13 mouse cellular contexts compared by ENCODE assay signal in the genomic region with DNA sequence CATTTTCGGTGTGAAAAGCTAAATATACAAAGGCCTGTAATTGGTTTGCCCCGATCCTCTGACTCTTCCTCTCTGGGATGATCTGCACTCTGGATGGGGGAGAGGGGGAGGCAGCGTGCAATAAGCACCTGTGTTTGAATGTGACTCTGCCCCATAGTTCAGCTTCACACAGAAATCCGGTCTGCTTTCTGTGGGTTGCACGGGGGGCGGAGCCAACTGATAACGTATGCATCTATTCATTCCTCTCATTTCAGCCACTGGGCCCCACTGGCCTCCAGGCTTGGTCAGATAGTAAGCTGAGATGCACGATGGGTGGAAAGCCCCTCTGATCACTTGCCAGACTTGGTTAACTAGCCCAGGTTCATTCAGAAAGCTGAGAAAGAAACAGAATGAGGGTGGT.
DNase-seq lines count a peak whose midpoint lies in the region; ATAC-seq lines count a peak whose summit lies in the region.
"Had no signal": no experiment of that assay in that cellular context is flagged by ENCODE, and none has a peak within 500 bp of the region (broad histone marks: within the 10 kb centered on the region; RNA-seq: fewer than 3 reads in every experiment).

No protein-coding gene starts in this region.

- no peak for ATAC-seq in hindbrain, embryonic 11.5 days (ENCODE audit: low FRiP score)
- ATAC-seq in hindbrain, embryonic 14.5 days (ENCODE audit: low FRiP score), result no peak
- no peak for ATAC-seq in forebrain, embryonic 13.5 days
- ATAC-seq in kidney, embryonic 16.5 days (ENCODE audit: low FRiP score, low TSS enrichment), result no peak

- H3K36me3 ChIP-seq in hindbrain, embryonic 11.5 days (ENCODE audit: control insufficient read depth, insufficient read depth, low read length), result no peaks in the 10 kb centered on the region
- H3K36me3 ChIP-seq in hindbrain, embryonic 14.5 days (replicated peaks; ENCODE audit: control insufficient read depth, insufficient read depth), result no peaks in the 10 kb centered on the region
- H3K36me3 ChIP-seq in forebrain, embryonic 13.5 days (ENCODE audit: poor library complexity, severe bottlenecking), result no peaks in the 10 kb centered on the region
- no peaks in the 10 kb centered on the region for H3K36me3 ChIP-seq in kidney, embryonic 16.5 days (ENCODE audit: insufficient read depth, low read length)
- H3K36me3 ChIP-seq: hindbrain, embryonic 13.5 days; lung, embryonic 15.5 days had no signal

- intact Hi-C loops in left cerebral cortex, postnatal 14 days (cut with DNase I), result no loop called here

- H3K9me3 ChIP-seq in hindbrain, embryonic 11.5 days (ENCODE audit: control insufficient read depth, low read length), result no peaks in the 10 kb centered on the region
- no peaks in the 10 kb centered on the region for H3K9me3 ChIP-seq in hindbrain, embryonic 14.5 days (ENCODE audit: control insufficient read depth, low read length)
- H3K9me3 ChIP-seq in forebrain, embryonic 13.5 days (replicated peaks), result no peaks in the 10 kb centered on the region
- no peaks in the 10 kb centered on the region for H3K9me3 ChIP-seq in kidney, embryonic 16.5 days (ENCODE audit: low read length)
- H3K9me3 ChIP-seq: hindbrain, embryonic 13.5 days; lung, embryonic 15.5 days had no signal

- H3K9ac ChIP-seq in hindbrain, embryonic 11.5 days (ENCODE audit: low read depth, low read length), result no peak overlapping the region
- no peak overlapping the region for H3K9ac ChIP-seq in hindbrain, embryonic 14.5 days
- peak overlapping the region; percentile 26 for H3K9ac ChIP-seq in forebrain, embryonic 13.5 days
- H3K9ac ChIP-seq in kidney, embryonic 16.5 days (replicated peaks; ENCODE audit: low read length), result no peak overlapping the region
- H3K9ac ChIP-seq: hindbrain, embryonic 13.5 days; lung, embryonic 15.5 days had no signal

- no peaks in the 10 kb centered on the region for H3K4me1 ChIP-seq in hindbrain, embryonic 11.5 days (replicated peaks; ENCODE audit: control insufficient read depth, insufficient read depth, low read length)
- H3K4me1 ChIP-seq in hindbrain, embryonic 14.5 days (replicated peaks; ENCODE audit: control insufficient read depth, insufficient read depth, low read length), result peaks cover 4% of the 10 kb centered on the region; the same call in 1 of the 2 replicates
- peaks cover 29% of the 10 kb centered on the region for H3K4me1 ChIP-seq in forebrain, embryonic 13.5 days
- peaks cover 3% of the 10 kb centered on the region; the same call in 1 of the 2 replicates for H3K4me1 ChIP-seq in kidney, embryonic 16.5 days (ENCODE audit: insufficient read depth, low read length)

- DNase-seq in hindbrain, embryonic 11.5 days (ENCODE audit: low spot score), result peak; percentile 53
- DNase-seq in hindbrain, embryonic 14.5 days (ENCODE audit: low spot score), result no peak
- peak; percentile 39 for DNase-seq in T-cell, adult 2 months (ENCODE audit: low spot score)
- DNase-seq in thymus, adult 18-20 months, result peak; percentile 65 to 79
- DNase-seq in layer of hippocampus, adult 11-12 months (ENCODE audit: low spot score), result no peak
- DNase-seq in left cerebral cortex, postnatal 14 days (ENCODE audit: low spot score in 2 of 2), result no peak
- DNase-seq: cerebellum, postnatal 36 days had no signal

- no peak overlapping the region for H3K4me3 ChIP-seq in hindbrain, embryonic 11.5 days (ENCODE audit: low read depth, low read length)
- H3K4me3 ChIP-seq in hindbrain, embryonic 14.5 days (replicated peaks; ENCODE audit: low read length), result no peak overlapping the region
- no peak overlapping the region for H3K4me3 ChIP-seq in forebrain, embryonic 13.5 days
- H3K4me3 ChIP-seq in kidney, embryonic 16.5 days (ENCODE audit: low read length), result no peak overlapping the region
- H3K4me3 ChIP-seq: gastrocnemius, adult 2 months; hindbrain, embryonic 13.5 days; left cerebral cortex, adult 2 months; lung, embryonic 15.5 days had no signal

- no peak overlapping the region for H3K4me2 ChIP-seq in hindbrain, embryonic 11.5 days (replicated peaks; ENCODE audit: low read depth, low read length)
- no peak overlapping the region for H3K4me2 ChIP-seq in hindbrain, embryonic 14.5 days (replicated peaks)
- H3K4me2 ChIP-seq in forebrain, embryonic 13.5 days, result peak overlapping the region; percentile 26
- H3K4me2 ChIP-seq in kidney, embryonic 16.5 days (replicated peaks; ENCODE audit: low read depth, low read length), result no peak overlapping the region
- H3K4me2 ChIP-seq: hindbrain, embryonic 13.5 days; lung, embryonic 15.5 days had no signal

- H3K27ac ChIP-seq in hindbrain, embryonic 11.5 days (ENCODE audit: low read depth, low read length), result no peak overlapping the region
- no peak overlapping the region for H3K27ac ChIP-seq in hindbrain, embryonic 14.5 days
- no peak overlapping the region for H3K27ac ChIP-seq in forebrain, embryonic 13.5 days
- no peak overlapping the region for H3K27ac ChIP-seq in kidney, embryonic 16.5 days (ENCODE audit: low read length)
- H3K27ac ChIP-seq: gastrocnemius, adult 2 months; hindbrain, embryonic 13.5 days; left cerebral cortex, adult 2 months had no signal

- 44% methylated on average over 8 of the region's 8 CpGs for WGBS in hindbrain, embryonic 11.5 days
- WGBS in hindbrain, embryonic 14.5 days, result 38% methylated on average over 8 of the region's 8 CpGs
- WGBS in forebrain, embryonic 13.5 days, result 20% methylated on average over 8 of the region's 8 CpGs
- 32% methylated on average over 8 of the region's 8 CpGs for WGBS in kidney, embryonic 16.5 days

- no peaks in the 10 kb centered on the region for H3K27me3 ChIP-seq in hindbrain, embryonic 11.5 days (ENCODE audit: control insufficient read depth, insufficient read depth, low read length)
- H3K27me3 ChIP-seq in hindbrain, embryonic 14.5 days (ENCODE audit: control insufficient read depth, insufficient read depth, low read length), result no peaks in the 10 kb centered on the region
- 0 out of 2 replicates have a peak, but pooled peaks cover 3% of the 10 kb centered on the region for H3K27me3 ChIP-seq in forebrain, embryonic 13.5 days
- no peaks in the 10 kb centered on the region for H3K27me3 ChIP-seq in kidney, embryonic 16.5 days (ENCODE audit: insufficient read depth, low read length)
- H3K27me3 ChIP-seq: hindbrain, embryonic 13.5 days; lung, embryonic 15.5 days had no signal

Comparison
In these comparisons a context has a peak if more than half of its experiments do, and no peak if none do; other contexts are left out.
1. DNase-seq: peak in hindbrain, embryonic 11.5 days (single experiment), T-cell, adult 2 months (single experiment) and thymus, adult 18-20 months (2 of 2); none in hindbrain, embryonic 14.5 days (single experiment), layer of hippocampus, adult 11-12 months (single experiment) and left cerebral cortex, postnatal 14 days (0 of 2).